Mouse (Mus musculus): Measurements from ENCODE around the gene Sox15.

DNA sequence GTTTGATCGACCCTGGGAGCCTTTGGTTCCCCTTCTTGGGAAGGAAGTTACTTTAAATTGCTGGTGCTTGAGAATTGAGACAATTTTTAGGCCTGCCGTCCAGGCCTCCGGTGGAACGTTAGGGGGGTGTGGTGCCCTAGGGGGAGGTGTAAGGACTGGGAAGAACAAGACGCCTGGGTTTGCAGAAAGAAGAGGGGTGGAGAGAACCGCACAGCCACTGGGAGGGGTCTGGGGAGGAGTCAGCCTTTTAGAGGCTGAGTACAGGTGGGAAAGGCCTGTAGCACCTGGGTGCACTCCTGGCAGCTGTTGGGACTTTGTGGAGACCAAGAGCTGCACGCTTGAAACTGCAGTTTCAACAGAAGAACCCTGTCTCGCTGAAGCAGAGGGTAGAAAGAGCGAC is 354 bp upstream of the Sox15 start:
- TF ChIP-seq CTCF (IDR thresholded peaks at IDR 0.05; ENCODE audit: low read depth) (no peak), EP300 (IDR thresholded peaks at IDR 0.05; ENCODE audit: low read depth) (no peak)
